Mouse (Mus musculus) midbrain, embryonic 14.5 days (tissue): ENCODE measurements at regions not wholly inside any gene's neighbourhood (a gene's known extent, or its start where the extent isn't known, plus 50 kb on each side); places are given as distances from the start of the nearest gene placed in this dataset.
A peak's percentile ranks its signal among the peaks of the same experiment; 100 is the strongest.

Source experiments
- ATAC-seq: fragments of 200-750 bp; cut with Nextera tagmentation; 2 replicates; pipeline ENCODE4 v1.8.0; 2017; ENCODE audit warnings: moderate number of reproducible peaks, moderate library complexity; ENCODE audit not compliant: low FRiP score, low TSS enrichment
- DNase-seq: peaks from one replicate; pipeline ENCODE4 v3.0.0-alpha.2; 2015
- H3K27ac ChIP-seq: fragments of 300-500 bp; sonication (generic); replicated peaks from 2 replicates; pipeline ENCODE4 v1.5.1; 2014; ENCODE audit warnings: mild to moderate bottlenecking, low read depth, low read length, moderate library complexity
- H3K27me3 ChIP-seq: fragments of 300-500 bp; sonication (generic); 2 replicates; pipeline ENCODE4 v1.6.1; 2014; ENCODE audit warnings: low read length, control low read depth, mixed read lengths; ENCODE audit not compliant: control insufficient read depth, insufficient read depth
- H3K36me3 ChIP-seq: fragments of 300-500 bp; sonication (generic); 2 replicates; pipeline ENCODE4 v1.6.1; 2014; ENCODE audit warnings: low read length, control low read depth; ENCODE audit not compliant: control insufficient read depth, insufficient read depth
- H3K4me1 ChIP-seq: fragments of 300-500 bp; sonication (generic); 2 replicates; pipeline ENCODE4 v1.6.1; 2014; ENCODE audit warnings: mild to moderate bottlenecking, antibody characterized with exemption, low read length, control low read depth; ENCODE audit not compliant: control insufficient read depth, insufficient read depth
- H3K4me2 ChIP-seq: fragments of 300-500 bp; sonication (generic); 2 replicates; pipeline ENCODE4 v1.6.1; 2014; ENCODE audit warnings: mild to moderate bottlenecking, low read length, moderate library complexity
- H3K4me3 ChIP-seq: fragments of 300-500 bp; sonication (generic); replicated peaks from 2 replicates; pipeline ENCODE4 v1.5.1; 2014; ENCODE audit warnings: low read depth, low read length
- H3K9ac ChIP-seq: fragments of 300-500 bp; sonication (generic); replicated peaks from 2 replicates; pipeline ENCODE4 v1.6.1; 2014; ENCODE audit warnings: mild to moderate bottlenecking, low read length, moderate library complexity
- H3K9me3 ChIP-seq: fragments of 300-500 bp; sonication (generic); 2 replicates; pipeline ENCODE4 v1.6.1; 2016; ENCODE audit warnings: low read length, control low read depth, mixed read lengths; ENCODE audit not compliant: control insufficient read depth
- WGBS: fragments of 180-500 bp; shearing (Covaris S2); extraction: QIAGEN DNeasy Blood & Tissue Kit; methylation state at CpG from one replicate; pipeline ENCODE4 v1.1.7; 2014; 5-methylcytosine and 5-hydroxymethylcytosine counted together

- no peak for DNase-seq
- no peaks in the 10 kb centered on the region for H3K27me3 ChIP-seq
- H3K9me3 ChIP-seq = no peaks in the 10 kb centered on the region
- no peak for ATAC-seq
- no peak overlapping the region for H3K27ac ChIP-seq
- H3K9ac ChIP-seq = no peak overlapping the region
- 83% methylated on average over 1 of the region's 1 CpGs for WGBS
- H3K4me3 ChIP-seq = no peak overlapping the region
- no peaks in the 10 kb centered on the region for H3K4me1 ChIP-seq
- no peak overlapping the region for H3K4me2 ChIP-seq
- H3K36me3 ChIP-seq = no peaks in the 10 kb centered on the region
Observed at GRCm38 (mm10) chr6:98575227-98575626, 232.7 kb upstream of the Gm765 start.

- Histone ChIP-seq H3K9me3 (no peaks in the 10 kb centered on the region), H3K36me3 (no peaks in the 10 kb centered on the region)
- 88% methylated on average over 1 of the region's 1 CpGs for WGBS
Observed at GRCm38 (mm10) chr6:98555702-98556101, 213.1 kb upstream of the Gm765 start.

GRCm38 (mm10) chr6:98553922-98554321, 211.4 kb upstream of the Gm765 start:
- no peak for DNase-seq
- no peaks in the 10 kb centered on the region for H3K27me3 ChIP-seq
- H3K9ac ChIP-seq = no peak overlapping the region
- no peak overlapping the region for H3K4me3 ChIP-seq
- WGBS = 96% methylated on average over 1 of the region's 1 CpGs
- H3K4me2 ChIP-seq = no peak overlapping the region
- no peaks in the 10 kb centered on the region for H3K9me3 ChIP-seq
- 0 out of 2 replicates have a peak, but pooled peaks cover 4% of the 10 kb centered on the region for H3K4me1 ChIP-seq
- no peak overlapping the region for H3K27ac ChIP-seq
- no peaks in the 10 kb centered on the region for H3K36me3 ChIP-seq
- ATAC-seq = no peak

More at GRCm38 (mm10) chr6:98555702-98556101, 213.1 kb upstream of the Gm765 start:
- Histone ChIP-seq H3K27me3 (no peaks in the 10 kb centered on the region), H3K27ac (no peak overlapping the region), H3K4me3 (no peak overlapping the region), H3K4me1 (no peaks in the 10 kb centered on the region), H3K4me2 (no peak overlapping the region), H3K9ac (no peak overlapping the region)
- no peak for ATAC-seq
- DNase-seq = no peak

- Histone ChIP-seq H3K4me1 (0 out of 2 replicates have a peak, but pooled peaks cover 4% of the 10 kb centered on the region), H3K27me3 (no peaks in the 10 kb centered on the region), H3K27ac (no peak overlapping the region), H3K9ac (no peak overlapping the region), H3K4me3 (no peak overlapping the region), H3K9me3 (no peaks in the 10 kb centered on the region), H3K4me2 (no peak overlapping the region), H3K36me3 (no peaks in the 10 kb centered on the region)
- DNase-seq = no peak
- 68% methylated on average over 3 of the region's 3 CpGs for WGBS
- no peak for ATAC-seq
Observed at GRCm38 (mm10) chr6:98551781-98552180, 209.2 kb upstream of the Gm765 start.

GRCm38 (mm10) chr6:98526882-98527440, 184.4 kb upstream of the Gm765 start:
- peaks cover 6% of the 10 kb centered on the region; the same call in 1 of the 2 replicates for H3K4me1 ChIP-seq

GRCm38 (mm10) chr6:98525286-98525685, 182.7 kb upstream of the Gm765 start:
- Histone ChIP-seq H3K4me1 (peaks cover 6% of the 10 kb centered on the region; the same call in 1 of the 2 replicates), H3K4me2 (no peak overlapping the region), H3K9ac (no peak overlapping the region), H3K27me3 (no peaks in the 10 kb centered on the region; the same call in 1 of the 2 replicates), H3K27ac (no peak overlapping the region), H3K36me3 (no peaks in the 10 kb centered on the region), H3K4me3 (no peak overlapping the region), H3K9me3 (no peaks in the 10 kb centered on the region)
- DNase-seq = peak; percentile 89
- no peak for ATAC-seq
- 9% methylated on average over 6 of the region's 6 CpGs for WGBS

More at GRCm38 (mm10) chr6:98526882-98527440, 184.4 kb upstream of the Gm765 start:
- no peak overlapping the region for H3K27ac ChIP-seq
- H3K27me3 ChIP-seq = no peaks in the 10 kb centered on the region; the same call in 1 of the 2 replicates
- H3K4me3 ChIP-seq = no peak overlapping the region
- no peak for ATAC-seq
- no peaks in the 10 kb centered on the region for H3K9me3 ChIP-seq
- 8% methylated on average over 15 of the region's 15 CpGs for WGBS
- H3K4me2 ChIP-seq = peak overlapping the region; percentile 38
- DNase-seq = peak; percentile 32
- H3K9ac ChIP-seq = no peak overlapping the region
- no peaks in the 10 kb centered on the region for H3K36me3 ChIP-seq

GRCm38 (mm10) chr6:98524659-98525058, 182.1 kb upstream of the Gm765 start:
- Histone ChIP-seq H3K36me3 (no peaks in the 10 kb centered on the region), H3K27me3 (no peaks in the 10 kb centered on the region; the same call in 1 of the 2 replicates), H3K4me1 (peaks cover 6% of the 10 kb centered on the region; the same call in 1 of the 2 replicates), H3K9ac (no peak overlapping the region), H3K4me2 (no peak overlapping the region), H3K4me3 (no peak overlapping the region), H3K27ac (no peak overlapping the region), H3K9me3 (no peaks in the 10 kb centered on the region)
- ATAC-seq = no peak
- WGBS = 81% methylated on average over 2 of the region's 2 CpGs
- DNase-seq = no peak

GRCm38 (mm10) chr6:98521526-98521925, 179.0 kb upstream of the Gm765 start:
- H3K4me1 ChIP-seq = peaks cover 1% of the 10 kb centered on the region; the same call in 1 of the 2 replicates
- H3K9ac ChIP-seq = no peak overlapping the region
- H3K36me3 ChIP-seq = no peaks in the 10 kb centered on the region
- no peaks in the 10 kb centered on the region for H3K27me3 ChIP-seq
- H3K9me3 ChIP-seq = no peaks in the 10 kb centered on the region
- H3K4me2 ChIP-seq = no peak overlapping the region
- ATAC-seq (no peak), DNase-seq (no peak)
- H3K4me3 ChIP-seq = no peak overlapping the region
- H3K27ac ChIP-seq = no peak overlapping the region
- 81% methylated on average over 10 of the region's 10 CpGs for WGBS

GRCm38 (mm10) chr6:98514826-98515225, 172.3 kb upstream of the Gm765 start:
- H3K9ac ChIP-seq = no peak overlapping the region
- DNase-seq (no peak), ATAC-seq (no peak)
- no peaks in the 10 kb centered on the region for H3K9me3 ChIP-seq
- H3K36me3 ChIP-seq = no peaks in the 10 kb centered on the region
- no peaks in the 10 kb centered on the region for H3K4me1 ChIP-seq
- no peak overlapping the region for H3K4me2 ChIP-seq
- H3K27ac ChIP-seq = no peak overlapping the region
- H3K4me3 ChIP-seq = no peak overlapping the region
- H3K27me3 ChIP-seq = no peaks in the 10 kb centered on the region
- WGBS = 85% methylated on average over 3 of the region's 3 CpGs
